Mouse (Mus musculus) olfactory bulb, adult 2 months (tissue): ENCODE measurements around the gene Rnase10. TPM values are rescaled to one million over a fixed set of nuclear protein-coding genes. Genes with fewer than 3 reads are reported as not detected.

Experiments used
- H3K27ac ChIP-seq: fragments of 200-500 bp; 2 replicates; pipeline ENCODE4 v1.5.1; 2012; ENCODE audit warnings: low read depth, low read length; ENCODE audit not compliant: insufficient read depth
- H3K4me1 ChIP-seq: fragments of 200-500 bp; 2 replicates; pipeline ENCODE4 v1.6.1; 2012; ENCODE audit warnings: low read length; ENCODE audit not compliant: control insufficient read depth, insufficient read depth
- H3K4me3 ChIP-seq: fragments of 200-500 bp; 2 replicates; pipeline ENCODE4 v1.5.1; 2012; ENCODE audit warnings: mild to moderate bottlenecking, low read depth, low read length, moderate library complexity; ENCODE audit not compliant: insufficient read depth
- CTCF ChIP-seq: fragments of 200-500 bp; IDR thresholded peaks from 2 replicates; pipeline ENCODE4 v1.5.1; 2012; ENCODE audit warnings: low read depth, mild to moderate bottlenecking, low read length, moderate library complexity; ENCODE audit not compliant: insufficient read depth
- POLR2A ChIP-seq: fragments of 200-500 bp; IDR thresholded peaks from 2 replicates; pipeline ENCODE4 v1.6.1; 2012; ENCODE audit warnings: mild to moderate bottlenecking, low read depth, low read length, moderate library complexity; ENCODE audit not compliant: insufficient read depth
- WGBS: fragments of 180-500 bp; shearing (Covaris S2); methylation state at CpG from one replicate; pipeline ENCODE4 v1.1.7; 2018; 5-methylcytosine and 5-hydroxymethylcytosine counted together
- polyA plus RNA-seq: library from polyadenylated mRNA; stranded (reverse); fragments of >200 nt; gene quantifications from 2 replicates; pipeline ENCODE4 v1.2.4, GENCODE M21; 2012; ENCODE audit warnings: low replicate concordance; ENCODE audit not compliant: missing spikeins, insufficient read depth, insufficient read length

Rnase10 gene
- polyA plus RNA-seq, 1 experiment: not detected

DNA sequence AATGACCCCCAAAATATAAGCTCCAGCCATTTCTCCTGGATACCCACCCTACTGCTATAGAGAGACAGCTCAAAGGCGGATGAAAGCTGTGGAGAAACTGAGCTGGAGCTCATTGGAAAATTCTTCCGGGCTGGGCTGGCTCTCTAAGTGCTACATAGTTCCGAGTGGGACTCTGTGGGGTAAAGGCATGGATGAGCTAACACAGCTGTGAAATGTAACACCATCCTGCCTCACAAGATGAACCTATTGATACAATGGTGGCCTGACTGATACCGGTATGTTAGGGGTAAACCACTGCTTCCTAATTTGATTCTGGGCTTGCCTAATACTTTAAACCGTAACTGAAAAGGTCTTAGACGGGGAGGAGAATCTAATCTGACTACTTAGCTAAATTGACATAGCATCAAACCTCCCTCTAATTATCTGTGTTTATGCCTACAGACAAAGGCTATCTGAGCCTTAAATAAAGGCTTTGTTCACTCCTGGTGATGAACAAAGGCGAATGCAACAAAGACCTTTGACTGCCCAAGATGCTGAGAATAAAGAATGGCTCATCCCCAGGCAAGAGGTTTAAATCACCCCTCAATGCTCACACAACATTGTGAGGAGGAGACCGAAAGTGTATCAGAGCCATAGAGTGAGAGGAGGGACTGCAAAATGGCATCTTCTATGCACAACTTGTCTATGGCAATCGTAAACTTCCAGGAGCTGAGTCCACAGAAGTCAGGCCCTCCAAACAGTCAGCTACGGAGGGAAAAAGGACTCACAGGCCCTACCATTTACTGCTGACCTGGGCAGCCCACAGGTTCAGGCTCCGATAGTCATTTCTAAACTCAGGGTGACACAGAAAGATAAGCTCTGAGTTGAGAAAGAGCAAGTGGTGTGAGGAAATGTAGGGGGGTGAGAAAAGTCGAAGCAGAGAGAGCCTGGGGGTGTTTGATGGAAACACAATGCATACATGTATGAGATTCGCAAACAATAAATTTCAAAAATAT lies 47.0 kb downstream of the Rnase10 start:
- WGBS: 52% methylated on average over 13 of the region's 13 CpGs
- H3K27ac ChIP-seq: no peak overlapping the region
- TF ChIP-seq CTCF (no peak), POLR2A (no peak)
- H3K4me3 ChIP-seq: no peak overlapping the region
- H3K4me1 ChIP-seq: no peaks in the 10 kb centered on the region

DNA sequence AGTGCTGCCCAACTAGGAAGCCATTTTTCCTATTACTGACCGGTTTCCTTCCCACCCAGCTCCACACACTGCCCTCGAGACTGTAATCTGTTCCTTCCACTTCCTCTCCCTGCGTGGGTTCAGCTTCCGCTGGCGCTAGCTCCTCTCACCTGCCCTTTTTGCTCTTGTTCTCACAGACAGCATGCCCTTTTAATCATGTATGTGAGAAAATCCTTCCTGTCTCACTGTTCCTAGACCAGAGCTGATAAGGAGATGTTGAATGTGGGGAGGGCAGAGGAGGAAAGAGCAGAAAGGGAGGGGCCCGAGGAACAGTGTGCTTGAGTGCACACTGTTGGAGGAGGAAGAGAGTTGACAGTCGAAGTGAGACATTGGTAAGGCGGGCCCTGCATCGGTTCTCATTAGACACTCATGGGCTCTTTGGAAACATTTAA lies 49.9 kb downstream of the Rnase10 start, which contains the start of gene Rnase12:
Gene Rnase12, minus strand, starts transcription at position 261 of the 431 bp plus-strand sequence.
- 65% methylated on average over 9 of the region's 9 CpGs for whole genome bisulfite sequencing
- Histone ChIP-seq H3K4me1 (no peaks in the 10 kb centered on the region), H3K27ac (no peak within 1 kb of the TSS), H3K4me3 (no peak within 1 kb of the TSS)
- TF ChIP-seq CTCF: no peak

Other genes with a start within 250 kb of the Rnase10 start
- gene Ttc5, start 222.2 kb upstream of the Rnase10 start, polyA plus RNA-seq: not detected in 2 replicates
- gene Ccnb1ip1, start 200.0 kb upstream of the Rnase10 start, polyA plus RNA-seq: not detected in 2 replicates
- not detected in 2 replicates for gene Parp2, start 199.9 kb upstream of the Rnase10 start, polyA plus RNA-seq
- not detected in 2 replicates for gene Tep1, start 137.2 kb upstream of the Rnase10 start, polyA plus RNA-seq
- gene Klhl33, start 110.2 kb upstream of the Rnase10 start, polyA plus RNA-seq: not detected in 2 replicates
- gene Osgep, start 82.9 kb upstream of the Rnase10 start, polyA plus RNA-seq: not detected in 2 replicates
- not detected in 2 replicates for gene Apex1, start 82.8 kb upstream of the Rnase10 start, polyA plus RNA-seq
- gene Pip4p1, start 76.9 kb upstream of the Rnase10 start, polyA plus RNA-seq: not detected in 2 replicates
- not detected in 2 replicates for gene Pnp, start 76.7 kb upstream of the Rnase10 start, polyA plus RNA-seq
- gene Gm49342, start 63.2 kb upstream of the Rnase10 start, polyA plus RNA-seq: not detected in 2 replicates
- gene Pnp2, start 51.8 kb upstream of the Rnase10 start, polyA plus RNA-seq: not detected in 2 replicates
- not detected in 2 replicates for gene Rnase9, start 34.1 kb downstream of the Rnase10 start, polyA plus RNA-seq
- not detected in 2 replicates for gene Rnase11, start 42.4 kb downstream of the Rnase10 start, polyA plus RNA-seq
- gene Rnase12, start 49.9 kb downstream of the Rnase10 start, polyA plus RNA-seq: not detected in 2 replicates
- not detected in 2 replicates for gene Olfr750, start 66.7 kb downstream of the Rnase10 start, polyA plus RNA-seq
- gene Rnase4, start 83.3 kb downstream of the Rnase10 start, polyA plus RNA-seq: not detected in 2 replicates
- not detected in 2 replicates for gene Ang, start 83.4 kb downstream of the Rnase10 start, polyA plus RNA-seq
- not detected in 2 replicates for gene Eddm3b, start 106.7 kb downstream of the Rnase10 start, polyA plus RNA-seq
- gene Rnase6, start 116.2 kb downstream of the Rnase10 start, polyA plus RNA-seq: not detected in 2 replicates
- not detected in 2 replicates for gene Rnase1, start 139.0 kb downstream of the Rnase10 start, polyA plus RNA-seq
- not detected in 2 replicates for gene Rnase2b, start 154.5 kb downstream of the Rnase10 start, polyA plus RNA-seq
- not detected in 2 replicates for gene Ang2, start 191.4 kb downstream of the Rnase10 start, polyA plus RNA-seq
- not detected in 2 replicates for gene Ear14, start 195.6 kb downstream of the Rnase10 start, polyA plus RNA-seq
- not detected in 2 replicates for gene Rnase2a, start 248.4 kb downstream of the Rnase10 start, polyA plus RNA-seq